Mouse (Mus musculus): ENCODE measurements around the gene Cit. TPM values are rescaled to one million over a fixed set of nuclear protein-coding genes. Genes with fewer than 3 reads are reported as not detected.

The Cit gene
- polyA plus RNA-seq, 1 experiment from 2014 or later, result 17.7 TPM

DNA sequence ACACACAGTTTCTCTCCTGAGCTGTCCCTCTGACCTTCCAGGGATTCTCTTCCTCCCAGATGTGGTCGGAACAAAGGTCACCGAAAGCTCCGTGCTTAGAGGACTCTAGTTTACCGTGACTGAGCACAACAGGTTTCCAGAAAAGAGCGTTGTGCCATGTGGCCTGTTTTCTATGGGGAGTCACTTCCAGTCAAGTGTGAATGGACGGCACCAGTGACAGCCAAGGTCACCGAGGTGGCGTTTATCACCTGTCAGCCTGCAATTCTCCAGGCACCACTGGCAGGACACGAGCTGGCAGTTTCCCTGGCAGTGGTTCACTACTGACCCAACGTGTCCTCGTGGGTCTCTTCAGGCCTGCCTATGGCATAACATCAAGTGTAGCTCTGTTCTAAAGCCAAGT, 174.3 kb downstream of the Cit start:
- no peak overlapping the region for H3K9ac ChIP-seq
- no peak overlapping the region for H3K27ac ChIP-seq
- peaks cover 75% of the 10 kb centered on the region for H3K36me3 ChIP-seq
- H3K4me1 ChIP-seq (replicated peaks), result peaks cover 23% of the 10 kb centered on the region
- no peak for ATAC-seq (ENCODE audit: low FRiP score)
- H3K4me2 ChIP-seq, result no peak overlapping the region
- H3K4me3 ChIP-seq, result no peak overlapping the region
- 79% methylated on average over 11 of the region's 11 CpGs for WGBS
- H3K9me3 ChIP-seq, result no peaks in the 10 kb centered on the region
- no peaks in the 10 kb centered on the region for H3K27me3 ChIP-seq

DNA sequence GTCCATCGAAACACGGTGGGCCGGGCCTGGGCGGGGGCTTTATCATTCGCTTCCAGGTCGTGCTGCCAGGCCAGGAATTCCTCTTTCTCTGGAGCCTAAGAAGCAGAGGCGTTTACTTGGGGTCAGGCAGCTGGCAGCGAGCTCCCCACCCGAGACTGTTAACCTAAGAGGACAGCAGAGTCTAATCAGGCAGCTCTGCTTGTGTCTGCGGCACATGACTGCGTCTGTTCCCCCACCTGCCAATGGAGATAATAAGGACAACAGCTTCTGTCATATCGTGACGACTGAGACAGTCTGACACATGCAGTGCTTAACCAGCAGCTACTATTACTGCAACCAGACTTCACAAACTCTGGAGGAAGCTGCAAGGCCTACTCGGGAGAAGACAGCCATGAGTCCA, 176.5 kb downstream of the Cit start:
- Histone ChIP-seq H3K36me3 (peaks cover 53% of the 10 kb centered on the region), H3K27ac (no peak overlapping the region), H3K4me1 (replicated peaks) (peaks cover 26% of the 10 kb centered on the region), H3K9me3 (no peaks in the 10 kb centered on the region), H3K27me3 (no peaks in the 10 kb centered on the region), H3K9ac (no peak overlapping the region), H3K4me2 (no peak overlapping the region), H3K4me3 (no peak overlapping the region)
- ATAC-seq (ENCODE audit: low FRiP score), result no peak
- WGBS, result 90% methylated on average over 14 of the region's 14 CpGs

DNA sequence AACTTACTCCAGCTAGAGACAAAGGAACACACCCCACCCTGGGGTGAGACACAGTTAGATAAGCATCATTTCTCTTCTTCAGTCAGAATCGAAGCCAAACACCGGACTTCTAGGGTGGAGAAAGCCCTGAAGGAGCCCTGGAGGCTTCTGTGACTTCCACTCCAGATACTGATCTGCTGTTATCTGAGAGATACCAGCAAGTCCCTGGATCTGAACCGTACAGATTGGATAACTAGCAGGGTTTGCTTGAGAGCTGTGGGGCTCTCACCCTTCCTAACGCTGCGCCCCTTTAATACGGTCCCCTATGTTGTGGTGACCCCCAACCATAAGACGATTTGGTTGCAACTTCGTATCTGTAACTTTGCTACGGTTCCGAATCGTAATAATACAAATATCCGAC, 177.1 kb downstream of the Cit start:
- Histone ChIP-seq H3K9ac (no peak overlapping the region), H3K9me3 (no peaks in the 10 kb centered on the region), H3K4me2 (no peak overlapping the region), H3K36me3 (peaks cover 48% of the 10 kb centered on the region), H3K27ac (no peak overlapping the region), H3K4me1 (replicated peaks) (peaks cover 26% of the 10 kb centered on the region), H3K27me3 (no peaks in the 10 kb centered on the region), H3K4me3 (no peak overlapping the region; the same call in 1 of the 2 replicates)
- 94% methylated on average over 12 of the region's 12 CpGs for WGBS
- no peak for ATAC-seq (ENCODE audit: low FRiP score)

- Histone ChIP-seq H3K27ac (no peak overlapping the region), H3K4me2 (peak overlapping the region; percentile 92), H3K9ac (peak overlapping the region; percentile 87; the same call in 1 of the 2 replicates), H3K4me3 (peak overlapping the region; percentile 87), H3K4me1 (replicated peaks) (peaks cover 26% of the 10 kb centered on the region), H3K9me3 (no peaks in the 10 kb centered on the region), H3K27me3 (no peaks in the 10 kb centered on the region), H3K36me3 (peaks cover 42% of the 10 kb centered on the region)
- ATAC-seq (ENCODE audit: low FRiP score), result no peak
- WGBS, result 88% methylated on average over 7 of the region's 7 CpGs
These were observed 177.7 kb downstream of the Cit start for GRCm38 (mm10) chr5:116022658-116023200.

DNA sequence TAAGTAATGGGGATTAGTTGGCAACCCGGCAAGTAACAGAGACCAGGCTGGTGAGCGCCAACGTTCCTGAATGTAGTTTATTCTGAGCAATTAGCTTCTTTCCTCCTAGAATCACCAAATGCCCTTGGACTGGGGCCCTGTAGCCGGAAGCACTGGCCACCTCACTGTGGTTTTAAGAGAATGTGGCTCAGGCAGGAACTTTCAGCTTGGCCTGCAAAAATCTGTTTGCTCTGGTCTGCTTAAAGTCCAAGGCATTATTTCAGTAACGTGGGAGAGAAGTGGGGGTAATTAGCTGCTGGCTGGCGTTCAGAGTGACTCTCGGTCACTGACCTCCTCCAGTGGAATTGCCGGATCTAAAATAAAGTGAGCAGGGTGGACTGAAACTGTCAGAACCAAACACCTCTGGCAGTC, 178.2 kb downstream of the Cit start:
- Histone ChIP-seq H3K4me3 (peak overlapping the region; percentile 87), H3K4me2 (peak overlapping the region; percentile 92), H3K27ac (no peak overlapping the region), H3K4me1 (replicated peaks) (peaks cover 26% of the 10 kb centered on the region), H3K27me3 (no peaks in the 10 kb centered on the region), H3K9me3 (no peaks in the 10 kb centered on the region), H3K36me3 (peaks cover 36% of the 10 kb centered on the region), H3K9ac (peak overlapping the region; percentile 87)
- 37% methylated on average over 8 of the region's 8 CpGs for WGBS
- ATAC-seq (ENCODE audit: low FRiP score), result no peak

- ATAC-seq (ENCODE audit: low FRiP score), result peak; percentile 75; the same call in 1 of the 2 replicates
- 2% methylated on average over 23 of the region's 28 CpGs for WGBS
These were observed 178.8 kb downstream of the Cit start for GRCm38 (mm10) chr5:116023821-116024284.

GRCm38 (mm10) chr5:116024327-116024739, 179.3 kb downstream of the Cit start, which contains the start of gene Prkab1:
TSS of gene Prkab1 (minus strand) at chr5:116024508.
- peak within 1 kb of the TSS; percentile 87 for H3K4me3 ChIP-seq
- peak; percentile 97 for ATAC-seq (ENCODE audit: low FRiP score)
- 0 out of 2 replicates have a peak, but pooled peaks cover 4% of the 10 kb centered on the region for H3K27me3 ChIP-seq
- peaks cover 26% of the 10 kb centered on the region for H3K4me1 ChIP-seq (replicated peaks)
- no peaks in the 10 kb centered on the region for H3K9me3 ChIP-seq
- H3K4me2 ChIP-seq, result peak within 1 kb of the TSS; percentile 92
- H3K27ac ChIP-seq, result peak within 1 kb of the TSS; percentile 83
- H3K9ac ChIP-seq, result peak within 1 kb of the TSS; percentile 87
- under 1% methylated on average over 46 of the region's 46 CpGs for WGBS
- peaks cover 25% of the 10 kb centered on the region for H3K36me3 ChIP-seq

More at GRCm38 (mm10) chr5:116023821-116024284, 178.8 kb downstream of the Cit start:
- peak overlapping the region; percentile 87 for H3K9ac ChIP-seq
- no peaks in the 10 kb centered on the region for H3K27me3 ChIP-seq
- H3K4me1 ChIP-seq (replicated peaks), result peaks cover 26% of the 10 kb centered on the region
- peak overlapping the region; percentile 83 for H3K27ac ChIP-seq
- no peaks in the 10 kb centered on the region for H3K9me3 ChIP-seq
- peak overlapping the region; percentile 87 for H3K4me3 ChIP-seq
- H3K4me2 ChIP-seq, result peak overlapping the region; percentile 92
- peaks cover 30% of the 10 kb centered on the region for H3K36me3 ChIP-seq

DNA sequence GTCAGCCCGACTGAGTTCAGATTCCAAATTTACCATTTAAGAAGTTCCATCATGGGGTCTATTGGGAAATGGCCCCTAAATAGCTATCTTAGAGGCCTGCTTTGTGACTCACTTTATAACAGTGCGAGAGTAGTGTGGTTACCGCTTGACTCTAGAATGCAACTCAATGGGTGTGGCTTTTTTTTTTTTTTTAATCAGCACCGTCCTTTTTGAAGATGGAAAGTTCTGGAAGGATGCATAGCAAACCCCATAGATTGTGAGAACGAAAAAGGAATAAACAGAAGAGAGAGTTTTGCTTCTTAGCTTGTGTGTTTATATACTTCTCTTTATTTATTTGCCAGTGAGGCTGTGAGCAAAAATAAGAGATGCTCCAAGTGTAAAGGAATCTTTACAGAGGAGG, 181.0 kb downstream of the Cit start:
- 95% methylated on average over 5 of the region's 5 CpGs for WGBS
- no peak overlapping the region for H3K4me3 ChIP-seq
- no peaks in the 10 kb centered on the region for H3K9me3 ChIP-seq
- no peak overlapping the region for H3K4me2 ChIP-seq
- ATAC-seq (ENCODE audit: low FRiP score), result no peak
- H3K36me3 ChIP-seq, result peaks cover 8% of the 10 kb centered on the region
- no peak overlapping the region for H3K9ac ChIP-seq
- no peak overlapping the region for H3K27ac ChIP-seq
- H3K4me1 ChIP-seq (replicated peaks), result peaks cover 33% of the 10 kb centered on the region
- H3K27me3 ChIP-seq, result peaks cover 15% of the 10 kb centered on the region; the same call in 1 of the 2 replicates

GRCm38 (mm10) chr5:116026561-116026960, 181.5 kb downstream of the Cit start:
- H3K4me2 ChIP-seq, result no peak overlapping the region
- no peak overlapping the region for H3K9ac ChIP-seq
- peaks cover 3% of the 10 kb centered on the region for H3K36me3 ChIP-seq
- ATAC-seq (ENCODE audit: low FRiP score), result no peak
- 92% methylated on average over 14 of the region's 14 CpGs for WGBS
- H3K27ac ChIP-seq, result no peak overlapping the region
- no peaks in the 10 kb centered on the region for H3K9me3 ChIP-seq
- peaks cover 32% of the 10 kb centered on the region for H3K4me1 ChIP-seq (replicated peaks)
- no peak overlapping the region for H3K4me3 ChIP-seq
- peaks cover 15% of the 10 kb centered on the region; the same call in 1 of the 2 replicates for H3K27me3 ChIP-seq

DNA sequence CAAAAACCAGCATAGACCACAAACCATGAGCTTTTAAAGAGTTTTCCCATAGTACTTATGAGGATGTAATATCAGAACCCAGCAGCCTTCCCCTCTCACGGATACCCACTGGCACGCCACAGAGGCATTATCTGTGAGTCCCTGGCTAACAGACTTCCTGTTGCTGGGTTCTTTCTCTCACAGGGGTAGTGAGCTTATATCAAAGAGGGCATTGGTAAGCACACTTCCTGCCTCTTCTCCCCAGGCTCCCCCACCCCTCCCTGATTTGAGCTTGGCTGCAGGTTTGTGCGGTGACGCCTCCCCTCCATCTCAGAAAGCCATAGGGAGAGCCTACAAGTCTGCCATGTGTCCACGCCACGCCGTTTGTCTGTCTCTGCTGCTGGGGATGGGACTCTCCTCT, 184.0 kb downstream of the Cit start:
- Histone ChIP-seq H3K27me3 (peaks cover 18% of the 10 kb centered on the region), H3K9ac (no peak overlapping the region), H3K4me3 (no peak overlapping the region), H3K9me3 (no peaks in the 10 kb centered on the region), H3K36me3 (no peaks in the 10 kb centered on the region), H3K4me1 (replicated peaks) (peaks cover 10% of the 10 kb centered on the region), H3K4me2 (no peak overlapping the region), H3K27ac (no peak overlapping the region)
- ATAC-seq (ENCODE audit: low FRiP score), result no peak
- 74% methylated on average over 7 of the region's 7 CpGs for WGBS

DNA sequence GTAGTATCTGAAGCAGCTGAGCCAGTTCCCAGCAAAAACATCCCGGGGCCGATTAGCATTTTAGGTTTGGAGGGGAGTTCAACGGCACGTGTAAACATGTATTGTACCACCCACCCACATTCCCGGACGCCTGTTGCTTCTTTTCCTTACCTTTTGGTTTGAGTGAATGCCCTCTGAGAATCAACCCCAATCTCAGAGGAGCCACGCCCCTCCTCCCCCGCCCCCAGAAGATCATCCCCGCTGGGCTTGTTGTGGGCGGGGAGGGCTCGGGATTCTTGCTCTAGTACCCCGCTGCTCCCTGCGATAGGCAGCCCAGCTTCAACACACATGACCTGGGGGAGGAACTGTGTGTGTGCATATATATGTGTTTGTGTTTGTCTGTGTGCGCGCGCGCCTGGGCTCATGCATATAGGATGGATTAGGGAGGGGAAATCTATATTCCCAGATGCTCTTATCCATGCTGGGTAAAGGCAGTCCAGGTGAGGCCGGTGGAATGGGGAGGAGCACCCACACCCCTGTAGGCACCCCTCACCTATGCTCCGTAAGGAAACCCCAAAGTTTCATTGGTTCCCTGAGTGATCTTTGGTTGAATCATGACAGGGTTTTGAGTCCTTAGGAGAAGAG, 185.6 kb downstream of the Cit start:
- Histone ChIP-seq H3K36me3 (no peaks in the 10 kb centered on the region), H3K27me3 (peaks cover 18% of the 10 kb centered on the region), H3K9me3 (no peaks in the 10 kb centered on the region), H3K27ac (no peak overlapping the region), H3K9ac (peak overlapping the region; percentile 56), H3K4me3 (peak overlapping the region; percentile 16), H3K4me1 (replicated peaks) (peaks cover 7% of the 10 kb centered on the region), H3K4me2 (peak overlapping the region; percentile 46)
- WGBS, result 3% methylated on average over 19 of the region's 19 CpGs
- peak; percentile 71 for ATAC-seq (ENCODE audit: low FRiP score)

GRCm38 (mm10) chr5:116031190-116031577, 186.1 kb downstream of the Cit start:
- Histone ChIP-seq H3K4me1 (replicated peaks) (peaks cover 7% of the 10 kb centered on the region), H3K27me3 (peaks cover 18% of the 10 kb centered on the region), H3K36me3 (no peaks in the 10 kb centered on the region), H3K4me3 (peak overlapping the region; percentile 16; the same call in 1 of the 2 replicates), H3K4me2 (peak overlapping the region; percentile 46), H3K9ac (no peak overlapping the region), H3K27ac (no peak overlapping the region), H3K9me3 (no peaks in the 10 kb centered on the region)
- ATAC-seq (ENCODE audit: low FRiP score), result peak; percentile 54
- 5% methylated on average over 14 of the region's 14 CpGs for WGBS
